Mouse (Mus musculus): ENCODE measurements at regions not wholly inside any gene's neighbourhood (a gene's known extent, or its start where the extent isn't known, plus 50 kb on each side); places are given as distances from the start of the nearest gene placed in this dataset.

GRCm38 (mm10) chr13:72120467-72120866 is 156.9 kb upstream of the Irx1 start:
- Histone ChIP-seq H3K9ac (no peak overlapping the region), H3K36me3 (no peaks in the 10 kb centered on the region), H3K4me1 (no peaks in the 10 kb centered on the region), H3K4me3 (no peak overlapping the region), H3K27me3 (replicated peaks) (peaks cover 14% of the 10 kb centered on the region; the same call in 1 of the 2 replicates), H3K27ac (no peak overlapping the region), H3K9me3 (replicated peaks) (no peaks in the 10 kb centered on the region), H3K4me2 (no peak overlapping the region)
- 23% methylated on average over 7 of the region's 7 CpGs for WGBS (ENCODE audit: insufficient replicate concordance)
- no peak for ATAC-seq

- WGBS (ENCODE audit: insufficient replicate concordance): 32% methylated on average over 6 of the region's 6 CpGs
- Histone ChIP-seq H3K9ac (no peak overlapping the region), H3K27me3 (replicated peaks) (peaks cover 14% of the 10 kb centered on the region; the same call in 1 of the 2 replicates), H3K9me3 (replicated peaks) (no peaks in the 10 kb centered on the region), H3K4me2 (no peak overlapping the region), H3K36me3 (no peaks in the 10 kb centered on the region), H3K4me1 (no peaks in the 10 kb centered on the region), H3K4me3 (no peak overlapping the region), H3K27ac (no peak overlapping the region)
- ATAC-seq: no peak
These were observed 157.5 kb upstream of the Irx1 start for GRCm38 (mm10) chr13:72120911-72121553.

- ATAC-seq: no peak
- no peak overlapping the region for H3K4me3 ChIP-seq
- no peaks in the 10 kb centered on the region for H3K36me3 ChIP-seq
- WGBS (ENCODE audit: insufficient replicate concordance): 61% methylated on average over 18 of the region's 18 CpGs
- H3K4me2 ChIP-seq: no peak overlapping the region
- H3K27ac ChIP-seq: no peak overlapping the region
- no peaks in the 10 kb centered on the region for H3K4me1 ChIP-seq
- H3K9me3 ChIP-seq (replicated peaks): no peaks in the 10 kb centered on the region
- peaks cover 14% of the 10 kb centered on the region; the same call in 1 of the 2 replicates for H3K27me3 ChIP-seq (replicated peaks)
- H3K9ac ChIP-seq: no peak overlapping the region
These were observed 158.2 kb upstream of the Irx1 start for GRCm38 (mm10) chr13:72121554-72122229.

GRCm38 (mm10) chr13:72122230-72122627 is 158.7 kb upstream of the Irx1 start:
- WGBS (ENCODE audit: insufficient replicate concordance): 46% methylated on average over 11 of the region's 11 CpGs
- Histone ChIP-seq H3K27ac (no peak overlapping the region), H3K9me3 (replicated peaks) (no peaks in the 10 kb centered on the region), H3K27me3 (replicated peaks) (peaks cover 14% of the 10 kb centered on the region; the same call in 1 of the 2 replicates), H3K4me1 (no peaks in the 10 kb centered on the region), H3K36me3 (no peaks in the 10 kb centered on the region), H3K9ac (no peak overlapping the region), H3K4me3 (no peak overlapping the region), H3K4me2 (no peak overlapping the region)
- ATAC-seq: no peak

- H3K27me3 ChIP-seq (replicated peaks): no peaks in the 10 kb centered on the region
- no peaks in the 10 kb centered on the region for H3K4me1 ChIP-seq
- no peak for ATAC-seq
- H3K4me3 ChIP-seq: no peak overlapping the region
- H3K27ac ChIP-seq: no peak overlapping the region
- no peak overlapping the region for H3K9ac ChIP-seq
- 68% methylated on average over 1 of the region's 1 CpGs for WGBS (ENCODE audit: insufficient replicate concordance)
- H3K36me3 ChIP-seq: no peaks in the 10 kb centered on the region
- no peak overlapping the region for H3K4me2 ChIP-seq
- H3K9me3 ChIP-seq (replicated peaks): no peaks in the 10 kb centered on the region
These were observed 164.8 kb upstream of the Irx1 start for GRCm38 (mm10) chr13:72128306-72128705.

GRCm38 (mm10) chr13:72131341-72131740 is 167.8 kb upstream of the Irx1 start:
- Histone ChIP-seq H3K4me3 (no peak overlapping the region), H3K4me2 (no peak overlapping the region), H3K9me3 (replicated peaks) (no peaks in the 10 kb centered on the region), H3K9ac (no peak overlapping the region), H3K4me1 (no peaks in the 10 kb centered on the region), H3K27me3 (replicated peaks) (no peaks in the 10 kb centered on the region), H3K27ac (no peak overlapping the region), H3K36me3 (no peaks in the 10 kb centered on the region)
- WGBS (ENCODE audit: insufficient replicate concordance): 68% methylated on average over 2 of the region's 2 CpGs
- no peak for ATAC-seq

GRCm38 (mm10) chr13:72134101-72134768 is 170.7 kb upstream of the Irx1 start:
- 48% methylated on average over 8 of the region's 8 CpGs for WGBS (ENCODE audit: insufficient replicate concordance)
- Histone ChIP-seq H3K27ac (no peak overlapping the region), H3K4me1 (no peaks in the 10 kb centered on the region), H3K27me3 (replicated peaks) (no peaks in the 10 kb centered on the region), H3K9me3 (replicated peaks) (no peaks in the 10 kb centered on the region), H3K9ac (no peak overlapping the region), H3K36me3 (no peaks in the 10 kb centered on the region), H3K4me2 (no peak overlapping the region), H3K4me3 (no peak overlapping the region)
- ATAC-seq: no peak

GRCm38 (mm10) chr13:72166225-72166624 is 202.7 kb upstream of the Irx1 start:
- H3K4me3 ChIP-seq: no peak overlapping the region
- WGBS (ENCODE audit: insufficient replicate concordance): 57% methylated on average over 2 of the region's 2 CpGs
- no peaks in the 10 kb centered on the region for H3K4me1 ChIP-seq
- no peaks in the 10 kb centered on the region for H3K27me3 ChIP-seq (replicated peaks)
- H3K27ac ChIP-seq: no peak overlapping the region
- ATAC-seq: no peak
- H3K9ac ChIP-seq: no peak overlapping the region
- no peaks in the 10 kb centered on the region for H3K9me3 ChIP-seq (replicated peaks)
- no peaks in the 10 kb centered on the region for H3K36me3 ChIP-seq
- no peak overlapping the region for H3K4me2 ChIP-seq

GRCm38 (mm10) chr13:72167434-72167833 is 203.9 kb upstream of the Irx1 start:
- no peak overlapping the region for H3K9ac ChIP-seq
- no peaks in the 10 kb centered on the region for H3K4me1 ChIP-seq
- 51% methylated on average over 2 of the region's 2 CpGs for WGBS (ENCODE audit: insufficient replicate concordance)
- H3K27me3 ChIP-seq (replicated peaks): no peaks in the 10 kb centered on the region
- H3K36me3 ChIP-seq: no peaks in the 10 kb centered on the region
- H3K9me3 ChIP-seq (replicated peaks): no peaks in the 10 kb centered on the region
- no peak overlapping the region for H3K27ac ChIP-seq
- no peak for ATAC-seq
- no peak overlapping the region for H3K4me2 ChIP-seq
- H3K4me3 ChIP-seq: no peak overlapping the region

- H3K27ac ChIP-seq: no peak overlapping the region
- H3K4me3 ChIP-seq: no peak overlapping the region
- H3K36me3 ChIP-seq: no peaks in the 10 kb centered on the region
- H3K9ac ChIP-seq: no peak overlapping the region
- no peaks in the 10 kb centered on the region for H3K9me3 ChIP-seq (replicated peaks)
- no peaks in the 10 kb centered on the region for H3K4me1 ChIP-seq
- 73% methylated on average over 3 of the region's 3 CpGs for WGBS (ENCODE audit: insufficient replicate concordance)
- no peaks in the 10 kb centered on the region for H3K27me3 ChIP-seq (replicated peaks)
- no peak overlapping the region for H3K4me2 ChIP-seq
- ATAC-seq: no peak
These were observed 220.1 kb upstream of the Irx1 start for GRCm38 (mm10) chr13:72183636-72184035.

- no peaks in the 10 kb centered on the region for H3K9me3 ChIP-seq (replicated peaks)
- H3K36me3 ChIP-seq: no peaks in the 10 kb centered on the region
- H3K4me1 ChIP-seq: no peaks in the 10 kb centered on the region
- H3K27me3 ChIP-seq (replicated peaks): no peaks in the 10 kb centered on the region
- H3K9ac ChIP-seq: no peak overlapping the region
- no peak overlapping the region for H3K4me2 ChIP-seq
- no peak for ATAC-seq
- H3K27ac ChIP-seq: no peak overlapping the region
- H3K4me3 ChIP-seq: no peak overlapping the region
- WGBS (ENCODE audit: insufficient replicate concordance): 67% methylated on average over 15 of the region's 15 CpGs
These were observed 220.8 kb upstream of the Irx1 start for GRCm38 (mm10) chr13:72184116-72184845.

- no peak overlapping the region for H3K9ac ChIP-seq
- no peak overlapping the region for H3K27ac ChIP-seq
- no peak for ATAC-seq
- H3K27me3 ChIP-seq (replicated peaks): no peaks in the 10 kb centered on the region
- WGBS (ENCODE audit: insufficient replicate concordance): 82% methylated on average over 3 of the region's 3 CpGs
- H3K9me3 ChIP-seq (replicated peaks): no peaks in the 10 kb centered on the region
- no peak overlapping the region for H3K4me3 ChIP-seq
- H3K36me3 ChIP-seq: no peaks in the 10 kb centered on the region
- H3K4me2 ChIP-seq: no peak overlapping the region
- H3K4me1 ChIP-seq: no peaks in the 10 kb centered on the region
These were observed 221.3 kb upstream of the Irx1 start for GRCm38 (mm10) chr13:72184846-72185118.

Measured in liver, embryonic 12.5 days (tissue).